Mouse (Mus musculus) olfactory bulb, adult 2 months (tissue): ENCODE measurements around the gene Asic5.

Experiments
- CTCF ChIP-seq: fragments of 200-500 bp; IDR thresholded peaks from 2 replicates; pipeline ENCODE4 v1.5.1; 2012; ENCODE audit warnings: low read depth, mild to moderate bottlenecking, low read length, moderate library complexity; ENCODE audit not compliant: insufficient read depth
- POLR2A ChIP-seq: fragments of 200-500 bp; IDR thresholded peaks from 2 replicates; pipeline ENCODE4 v1.6.1; 2012; ENCODE audit warnings: mild to moderate bottlenecking, low read depth, low read length, moderate library complexity; ENCODE audit not compliant: insufficient read depth

GRCm38 (mm10) chr3:81995371-81995770 is 13.3 kb downstream of the Asic5 start:
- TF ChIP-seq CTCF, result no peak
- TF ChIP-seq POLR2A, result no peak
